Mouse (Mus musculus): ENCODE measurements around the gene Xxylt1. TPM values are rescaled to one million over a fixed set of nuclear protein-coding genes. Genes with fewer than 3 reads are reported as not detected.

The Xxylt1 gene
- total and polyA plus RNA-seq, 3 experiments, result 21.5 to 45.7 (median 35.1) TPM

DNA sequence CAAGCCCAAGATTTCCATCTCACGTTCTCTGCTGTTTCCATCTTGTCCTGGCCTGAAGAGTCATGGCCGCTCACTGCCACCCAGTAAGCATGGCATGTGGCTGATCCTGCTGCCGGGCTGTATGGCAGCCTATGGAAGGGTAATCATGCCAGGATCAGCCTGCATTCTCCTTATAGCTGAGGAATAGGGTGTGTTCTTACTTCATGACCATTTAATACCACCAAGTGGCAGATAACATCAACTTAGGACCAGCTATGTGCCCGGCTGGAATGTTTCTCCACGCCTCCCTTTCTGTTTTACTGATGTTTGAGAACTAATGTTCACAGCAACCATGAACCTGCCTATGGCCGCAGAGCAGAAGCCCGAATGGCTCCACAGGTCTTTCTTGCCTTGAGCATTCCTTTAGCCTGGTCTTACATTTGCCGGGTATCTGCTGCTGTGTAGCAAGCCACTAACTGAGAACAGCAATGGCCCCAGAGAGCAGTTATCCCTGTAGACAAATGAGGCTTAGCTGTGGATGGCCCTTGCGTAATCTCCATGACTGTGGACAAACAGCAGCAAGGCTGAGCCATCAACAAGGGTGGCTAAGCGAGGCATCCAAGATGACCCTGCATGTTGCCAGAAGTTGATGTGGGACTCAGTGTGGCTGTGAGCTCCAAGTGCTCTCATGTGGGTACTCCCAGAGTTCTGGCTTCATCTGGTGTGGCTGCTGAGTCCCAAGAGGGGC, 63.4 kb downstream of the Xxylt1 start:
- Histone ChIP-seq H3K9ac (ENCODE audit: insufficient read depth, low read depth) (no peak overlapping the region), H3K36me3 (replicated peaks in 1 of 2; ENCODE audit: control insufficient read depth in 1 of 2, insufficient read depth in 1 of 2, low read length in 1 of 2) (peaks cover 2 to 67% of the 10 kb centered on the region in 2 experiments), H3K79me2 (replicated peaks; ENCODE audit: control insufficient read depth, extremely low read depth, insufficient read depth, poor library complexity, severe bottlenecking) (no peaks in the 10 kb centered on the region), H3K4me1 (ENCODE audit: control insufficient read depth in 1 of 2, insufficient read depth in 2 of 2) (peaks cover 10 to 45% of the 10 kb centered on the region in 2 experiments), H3K4me3 (replicated peaks in 1 of 3; ENCODE audit: low read depth in 2 of 3, low read length in 2 of 3, poor library complexity in 1 of 3) (no peak overlapping the region), H3K27me3 (replicated peaks) (no peaks in the 10 kb centered on the region), H3K27ac (ENCODE audit: insufficient read depth, low read depth) (no peak overlapping the region), H3K9me3 (replicated peaks; ENCODE audit: low read length) (no peaks in the 10 kb centered on the region), H3K4me2 (ENCODE audit: insufficient read depth, low read depth, poor library complexity, severe bottlenecking) (no peak overlapping the region)
- dilution Hi-C loops (cut with MboI; ENCODE audit: extremely low pct_ligation_motif_present, extremely low pct_unique_long_range_greater_than_20kb, low sequenced_read_pairs) (no loop called here), in situ Hi-C loops (cut with MboI; ENCODE audit: low pct_ligation_motif_present, low pct_unique_long_range_greater_than_20kb, low sequenced_read_pairs) (no loop called here)
- DNase-seq (ENCODE audit: extremely low read depth), result no peak
- no peak for TF ChIP-seq PAX5 (IDR thresholded peaks at IDR 0.05; ENCODE audit: low read length)
- no peak for TF ChIP-seq GABPA (IDR thresholded peaks at IDR 0.05; ENCODE audit: insufficient replicate concordance, low read depth, low read length)
- TF ChIP-seq MAFK (IDR thresholded peaks at IDR 0.05; ENCODE audit: insufficient replicate concordance, low read length), result no peak
- TF ChIP-seq BHLHE40 (IDR thresholded peaks at IDR 0.05; ENCODE audit: low read depth, low read length), result no peak
- TF ChIP-seq RCOR1 (conservative IDR thresholded peaks at IDR 0.05; ENCODE audit: low read depth, low read length), result no peak
- no peak for TF ChIP-seq TCF12 (IDR thresholded peaks at IDR 0.05; ENCODE audit: low read depth, low read length)

- Histone ChIP-seq H3K9ac (ENCODE audit: insufficient read depth, low read depth) (no peak overlapping the region), H3K4me2 (ENCODE audit: insufficient read depth, low read depth, poor library complexity, severe bottlenecking) (no peak overlapping the region), H3K36me3 (replicated peaks in 1 of 2; ENCODE audit: control insufficient read depth in 1 of 2, insufficient read depth in 1 of 2, low read length in 1 of 2) (peaks cover 2 to 59% of the 10 kb centered on the region in 2 experiments), H3K79me2 (replicated peaks; ENCODE audit: control insufficient read depth, extremely low read depth, insufficient read depth, poor library complexity, severe bottlenecking) (no peaks in the 10 kb centered on the region), H3K4me3 (replicated peaks in 1 of 3; ENCODE audit: low read depth in 2 of 3, low read length in 2 of 3, poor library complexity in 1 of 3) (no peak overlapping the region), H3K9me3 (replicated peaks; ENCODE audit: low read length) (no peaks in the 10 kb centered on the region), H3K27ac (ENCODE audit: insufficient read depth, low read depth) (no peak overlapping the region), H3K4me1 (ENCODE audit: control insufficient read depth in 1 of 2, insufficient read depth in 2 of 2) (peaks cover 22 to 45% of the 10 kb centered on the region in 2 experiments), H3K27me3 (replicated peaks) (no peaks in the 10 kb centered on the region)
- no peak for DNase-seq (ENCODE audit: extremely low read depth)
- dilution Hi-C loops (cut with MboI; ENCODE audit: extremely low pct_ligation_motif_present, extremely low pct_unique_long_range_greater_than_20kb, low sequenced_read_pairs), result no loop called here
- in situ Hi-C loops (cut with MboI; ENCODE audit: low pct_ligation_motif_present, low pct_unique_long_range_greater_than_20kb, low sequenced_read_pairs), result no loop called here
- no peak for TF ChIP-seq JUND (conservative IDR thresholded peaks at IDR 0.05; ENCODE audit: low read depth, low read length)
- no peak for TF ChIP-seq TCF12 (IDR thresholded peaks at IDR 0.05; ENCODE audit: low read depth, low read length)
- no peak for TF ChIP-seq ZC3H11A (IDR thresholded peaks at IDR 0.05; ENCODE audit: low read depth, low read length)
- TF ChIP-seq ETS1 (conservative IDR thresholded peaks at IDR 0.05; ENCODE audit: low read depth, low read length), result no peak
- TF ChIP-seq USF2 (conservative IDR thresholded peaks at IDR 0.05; ENCODE audit: low read depth, low read length), result no peak
- TF ChIP-seq UBTF (IDR thresholded peaks at IDR 0.05; ENCODE audit: low read depth, low read length), result no peak
- no peak for TF ChIP-seq MEF2A (IDR thresholded peaks at IDR 0.05; ENCODE audit: borderline replicate concordance, low read depth, low read length)
- no peak for TF ChIP-seq EP300 (IDR thresholded peaks at IDR 0.05; ENCODE audit: low read length)
- TF ChIP-seq PAX5 (IDR thresholded peaks at IDR 0.05; ENCODE audit: low read length), result no peak
- no peak for TF ChIP-seq CHD1 (IDR thresholded peaks at IDR 0.05; ENCODE audit: low read depth, low read length)
- no peak for TF ChIP-seq NELFE (IDR thresholded peaks at IDR 0.05; ENCODE audit: low read depth, low read length)
- no peak for TF ChIP-seq POLR2AphosphoS2 (IDR thresholded peaks at IDR 0.05; ENCODE audit: low read depth, low read length)
- TF ChIP-seq IRF4 (IDR thresholded peaks at IDR 0.05; ENCODE audit: low read depth, low read length), result no peak
- TF ChIP-seq MXI1 (IDR thresholded peaks at IDR 0.05; ENCODE audit: low read depth, low read length), result no peak
- no peak for TF ChIP-seq TBP (conservative IDR thresholded peaks at IDR 0.05; ENCODE audit: low read depth, low read length)
- TF ChIP-seq USF1 (IDR thresholded peaks at IDR 0.05; ENCODE audit: low read depth, low read length), result no peak
- no peak for TF ChIP-seq ZMIZ1 (IDR thresholded peaks at IDR 0.05; ENCODE audit: low read depth, low read length)
Observed at GRCm38 (mm10) chr16:31016669-31017068, 64.6 kb downstream of the Xxylt1 start.
